Mouse (Mus musculus) erythroblast, adult 5-6 weeks (primary cell): Measurements from ENCODE around the gene Mllt3. TPM values are rescaled to one million over a fixed set of nuclear protein-coding genes. Genes with fewer than 3 reads are reported as not detected.

Experiments used
- ATAC-seq: replicated peaks from 2 replicates; pipeline ENCODE4 v1.8.0; 2016; ENCODE audit warnings: moderate number of reproducible peaks, mild to moderate bottlenecking, moderate TSS enrichment, inconsistent platforms; ENCODE audit not compliant: poor library complexity, low FRiP score, severe bottlenecking
- total RNA-seq, 2 experiments: library from RNA; stranded (forward) in 1 of 2; stranded (reverse) in 1 of 2; fragments of 150-400 nt in 1 of 2; fragments of 200-764, 138-1000 nt in 1 of 2; gene quantifications; 2 replicates each; pipeline versions ENCODE4 v1.2.3 to v1.2.4; 2015 to 2017; ENCODE audit warnings: low replicate concordance in 2 of 2

Mllt3 gene
- total RNA-seq (2015; ENCODE audit: low replicate concordance) (84.9 and 85.9 TPM in 2 replicates), total RNA-seq (2017; ENCODE audit: low replicate concordance) (93.2 and 111 TPM in 2 replicates)

DNA sequence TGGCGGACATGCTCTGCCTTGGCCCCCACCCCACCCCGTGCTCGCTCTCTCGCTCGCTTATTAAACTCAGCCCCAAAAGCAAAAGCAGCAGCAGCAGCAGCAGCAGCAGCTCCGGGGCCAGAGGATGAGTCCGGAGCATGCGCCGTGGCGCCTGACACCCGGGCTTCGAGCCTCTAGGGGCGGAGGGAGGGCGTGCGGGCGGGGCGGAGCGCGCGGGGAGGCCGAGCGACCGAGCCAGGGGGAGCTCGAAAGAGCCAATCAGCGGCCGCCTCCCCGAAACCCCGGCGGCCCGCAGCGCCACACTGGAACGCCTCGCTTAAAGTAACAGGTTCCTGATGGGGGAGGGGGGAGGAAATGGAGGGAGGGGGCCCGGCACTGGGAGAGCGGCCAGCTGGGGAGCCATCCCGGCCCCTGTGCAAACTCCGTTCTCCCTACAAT, at the start of gene Mllt3:
Gene Mllt3 (minus strand): TSS at position 149 of the 438 bp plus-strand sequence.
- peak; percentile 96 for ATAC-seq

DNA sequence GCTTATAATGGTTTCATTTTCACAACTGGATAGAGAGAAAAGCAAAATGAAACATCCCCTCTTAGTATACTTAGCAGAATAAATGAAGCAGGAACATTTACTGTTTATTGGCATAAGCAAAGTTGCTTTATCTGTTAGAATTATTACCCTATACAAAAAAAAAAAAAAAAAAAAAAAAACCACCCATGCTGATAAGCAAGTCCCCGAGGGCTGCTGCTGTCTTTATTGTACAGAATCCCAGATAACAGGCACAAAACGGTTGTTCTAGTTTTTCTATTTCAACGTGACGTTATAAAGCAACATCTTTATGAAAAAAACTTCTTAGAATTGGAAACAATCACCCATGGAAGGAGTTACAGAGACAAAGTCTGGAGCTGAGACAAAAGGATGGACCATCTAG, 49.2 kb upstream of the Mllt3 start:
- ATAC-seq: no peak

DNA sequence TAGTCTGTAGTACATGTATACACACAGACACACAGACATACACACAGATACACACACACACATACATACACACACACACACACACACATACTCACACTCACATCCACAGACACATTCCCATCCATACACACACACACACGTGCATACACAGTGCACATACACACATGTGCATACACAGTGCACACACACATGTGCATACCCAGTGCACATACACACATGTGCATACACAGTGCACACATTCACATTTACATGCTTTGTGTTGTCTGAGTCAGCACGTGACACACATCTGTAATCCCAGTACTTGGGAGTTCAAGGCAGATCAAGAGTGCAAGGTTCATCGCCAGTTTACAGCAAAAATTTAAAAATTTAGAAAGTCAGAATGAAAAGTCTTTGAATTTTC, 48.7 kb upstream of the Mllt3 start:
- ATAC-seq: peak; percentile 47; the same call in 1 of the 2 replicates

DNA sequence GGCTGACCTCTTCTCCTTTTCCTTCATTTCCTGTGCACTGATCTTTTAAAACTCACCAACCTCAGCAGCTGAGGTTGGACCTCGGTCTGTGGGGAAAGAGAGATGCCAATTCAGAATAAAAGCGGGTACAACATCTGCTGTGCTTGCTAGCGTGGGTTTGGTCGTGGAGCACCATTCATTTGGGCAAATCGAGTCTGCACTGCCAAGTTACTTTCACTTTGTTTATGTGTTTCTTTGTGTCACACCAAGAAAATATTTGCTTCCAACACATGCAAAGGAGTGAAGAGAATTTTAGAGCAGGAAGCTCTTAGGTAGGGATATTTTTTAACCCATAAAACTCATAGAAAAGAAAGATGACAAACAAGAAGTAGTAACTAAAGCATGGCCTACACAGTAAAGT, 48.3 kb upstream of the Mllt3 start:
- ATAC-seq: no peak

DNA sequence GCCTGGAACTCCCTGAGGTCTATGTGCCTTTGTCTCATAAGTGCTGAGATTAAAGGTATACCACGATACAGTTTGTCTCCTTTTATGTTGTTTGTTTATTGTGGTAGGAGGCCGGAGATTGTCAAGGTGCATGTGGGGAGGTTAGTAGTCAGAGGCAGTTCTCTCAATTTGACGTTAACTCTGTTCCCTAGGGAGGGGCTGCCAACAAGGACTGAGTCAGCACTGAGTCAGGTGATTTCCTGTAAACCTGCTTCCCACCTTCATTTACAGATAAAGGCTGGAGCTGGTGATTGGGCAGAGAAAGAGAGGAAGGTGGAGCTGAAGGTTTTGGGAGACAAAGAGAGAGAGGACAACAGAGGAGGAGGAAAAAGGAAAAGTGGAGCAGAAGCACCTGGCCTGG, 45.8 kb upstream of the Mllt3 start:
- ATAC-seq: no peak

DNA sequence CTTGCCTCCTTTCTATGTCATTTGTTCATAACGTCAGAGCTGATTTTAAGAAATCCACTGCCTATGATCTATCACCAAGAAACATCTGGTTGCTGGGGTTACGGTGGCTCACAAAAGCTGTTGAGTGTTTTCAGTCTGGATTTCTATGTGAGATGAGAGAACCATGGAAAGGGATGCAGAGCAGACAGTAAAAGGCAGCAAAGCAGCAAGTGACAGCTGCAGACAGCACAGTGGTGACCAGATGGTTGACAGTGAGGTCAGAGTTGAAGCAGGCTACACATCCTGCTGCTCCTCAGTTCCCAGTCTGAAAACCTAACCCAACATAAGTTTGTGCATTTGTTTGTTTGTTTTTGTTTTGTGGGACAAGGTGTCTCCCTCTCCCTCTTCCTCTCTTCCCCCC, 42.2 kb upstream of the Mllt3 start:
- no peak for ATAC-seq

DNA sequence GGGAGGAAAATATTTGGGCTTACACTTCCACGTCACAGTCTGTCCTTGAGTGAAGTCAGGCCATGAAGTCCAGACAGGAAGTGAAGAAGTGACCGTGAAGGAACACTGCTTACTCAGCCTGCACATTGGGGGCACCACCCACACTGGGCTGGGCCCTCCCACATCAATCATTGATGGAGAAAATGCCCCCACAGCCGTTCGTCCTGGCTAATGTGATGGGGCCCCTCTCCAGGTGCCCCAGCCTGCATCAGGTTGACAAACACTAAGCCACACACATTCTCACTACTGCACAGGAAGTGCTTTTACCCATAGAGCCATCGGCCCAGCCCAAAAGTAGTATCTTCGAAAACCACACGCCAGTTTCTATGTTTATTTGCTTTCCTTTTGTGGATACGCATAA, 13.1 kb upstream of the Mllt3 start:
- no peak for ATAC-seq

DNA sequence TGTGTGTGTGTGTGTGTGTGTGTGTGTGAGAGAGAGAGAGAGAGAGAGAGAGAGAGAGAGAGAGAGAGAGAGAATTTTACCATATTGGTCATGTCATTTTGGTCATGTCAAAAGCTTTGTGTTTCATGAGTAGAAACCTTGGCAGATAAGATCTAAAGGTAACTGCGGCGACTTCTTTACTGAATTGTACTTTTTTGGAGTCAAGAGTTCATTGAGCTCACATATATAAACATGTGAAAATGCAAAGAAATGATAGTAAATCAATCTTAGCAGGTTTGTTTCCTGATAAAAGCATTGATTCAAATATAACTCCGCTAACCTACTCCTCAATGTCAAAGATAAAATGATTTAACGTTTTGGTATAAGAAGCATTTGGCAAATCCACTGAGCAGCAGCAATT, 12.0 kb upstream of the Mllt3 start:
- ATAC-seq: no peak

DNA sequence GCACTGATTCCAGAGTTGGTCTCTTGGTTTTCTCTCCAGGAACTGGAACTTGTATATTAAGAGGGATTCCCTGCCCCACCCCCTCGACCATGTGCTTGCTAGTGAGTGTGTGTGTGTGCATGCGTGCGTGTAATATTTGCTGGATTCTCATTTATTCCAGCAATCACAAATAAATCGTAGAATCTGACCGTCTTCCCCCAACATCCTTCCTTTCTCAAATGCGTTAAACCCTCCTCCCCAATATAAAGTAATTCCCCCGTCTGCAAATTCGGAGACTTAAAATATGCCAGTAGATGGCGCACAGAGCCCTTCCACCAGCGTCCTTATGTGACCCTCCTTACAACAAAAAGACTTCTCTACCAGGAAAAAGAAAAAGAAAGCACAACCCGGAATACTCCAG, 2.2 kb upstream of the Mllt3 start:
- ATAC-seq: no peak

DNA sequence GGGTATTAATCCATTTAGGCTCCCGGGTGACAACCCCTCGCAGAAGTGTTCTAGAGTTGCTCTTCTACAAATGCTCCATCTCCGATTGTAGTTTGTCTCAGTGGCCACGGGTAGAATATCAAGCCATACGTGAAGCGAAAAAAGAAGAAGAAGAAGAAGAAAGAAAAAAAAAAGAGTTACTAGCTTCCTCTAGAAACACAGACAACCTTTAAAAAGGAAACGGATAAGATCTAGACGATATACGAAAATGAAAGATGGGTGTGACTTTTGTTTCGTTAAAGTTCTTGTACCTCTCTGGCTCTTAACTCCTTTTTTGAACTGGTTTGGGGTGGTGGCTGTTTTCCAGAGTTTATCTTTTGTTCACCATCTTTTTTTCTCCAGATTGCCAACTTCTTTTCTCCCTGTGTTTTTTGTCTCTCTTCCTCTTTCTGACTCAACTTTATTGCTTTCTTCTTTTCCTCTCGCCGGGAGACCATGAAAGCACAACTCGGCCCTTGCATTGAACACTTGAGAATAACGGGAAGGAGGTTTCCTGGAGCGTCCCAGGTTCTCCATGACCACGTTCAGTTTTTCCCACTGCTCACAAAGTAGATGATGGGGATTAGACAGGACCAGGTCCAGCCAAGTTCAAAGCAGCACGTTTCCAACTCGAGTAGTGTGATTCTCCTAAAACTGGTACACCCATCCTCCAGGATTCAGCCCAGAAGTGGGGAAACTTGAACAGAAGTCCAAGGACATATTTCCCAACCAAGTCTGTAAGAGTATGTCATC, 1.4 kb upstream of the Mllt3 start:
- ATAC-seq: no peak

DNA sequence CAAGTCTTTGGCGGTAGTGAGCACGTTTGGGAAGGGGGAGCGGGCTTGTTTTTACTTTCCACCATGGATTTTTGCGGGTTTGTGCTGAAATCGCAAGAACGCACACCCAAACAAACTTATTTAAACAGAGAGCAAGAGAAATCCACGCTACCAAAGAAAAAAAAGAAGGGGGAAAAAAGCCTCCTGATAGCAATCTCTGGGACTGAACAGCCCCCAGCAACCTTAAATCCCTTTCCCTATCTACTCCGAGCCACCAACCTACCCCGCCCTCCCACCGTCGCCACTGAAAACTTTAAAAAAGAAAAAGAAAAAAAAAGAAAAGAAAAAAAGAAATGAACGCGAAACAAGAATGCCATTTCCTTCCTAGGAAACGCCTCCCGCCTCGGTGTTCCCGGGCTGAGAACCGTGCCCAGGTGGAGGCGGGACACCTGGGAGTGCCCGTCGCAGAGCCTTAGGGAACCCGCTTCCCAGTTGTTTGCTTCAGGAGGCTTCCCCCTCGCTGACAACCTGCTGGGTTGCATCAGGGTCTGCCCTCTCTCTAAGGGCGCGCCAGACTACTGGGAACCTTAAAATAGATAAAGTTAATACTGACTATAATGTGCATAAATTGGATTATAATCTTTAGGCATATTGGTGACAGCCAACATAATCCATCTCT, 694 bp upstream of the Mllt3 start:
- ATAC-seq: no peak

DNA sequence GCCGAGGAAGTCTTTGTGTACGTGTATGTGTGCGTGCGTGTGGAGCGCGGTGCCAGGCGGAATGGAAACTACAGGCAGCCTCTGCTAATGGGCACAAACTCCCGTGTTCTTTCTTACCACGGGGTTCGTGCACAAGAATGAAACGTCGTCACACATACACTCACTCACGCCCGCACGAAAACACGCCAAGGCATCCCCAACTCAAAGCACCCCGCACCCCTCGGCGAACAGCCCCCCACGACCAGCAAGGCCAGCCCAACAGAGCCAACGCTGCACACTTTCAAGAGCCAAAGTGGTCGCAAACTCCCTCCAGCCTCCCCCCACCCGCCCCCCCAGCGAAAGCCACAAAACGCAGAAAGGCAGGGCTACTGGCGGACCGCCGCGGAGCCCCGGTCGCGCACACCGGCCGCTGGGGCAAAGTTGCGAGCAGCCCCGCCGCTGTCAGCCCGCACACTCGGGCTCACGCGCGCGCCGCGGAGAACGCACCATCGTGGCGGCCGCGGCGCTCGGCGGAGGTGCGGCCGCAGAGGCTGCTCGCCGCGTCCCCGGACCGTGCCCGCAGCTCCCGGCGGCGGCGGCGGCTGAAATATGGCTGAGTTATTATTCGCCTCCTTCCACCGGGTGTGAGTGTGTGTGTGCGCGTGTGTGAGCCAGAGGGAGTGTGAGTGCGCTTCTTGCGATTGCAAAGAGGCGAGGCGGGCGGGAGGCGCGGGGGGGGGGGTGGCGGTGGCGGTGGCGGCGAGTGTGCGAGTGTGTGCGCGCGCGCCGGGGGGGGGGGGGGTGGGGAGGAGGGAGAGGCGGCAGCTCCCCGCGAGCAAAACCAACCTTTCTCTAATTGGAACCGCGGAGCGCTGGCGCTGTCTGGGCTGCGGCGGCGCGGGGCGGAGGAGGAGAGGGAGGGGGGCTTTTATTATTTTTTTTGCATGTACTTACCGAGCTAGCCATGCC, 739 bp downstream of the Mllt3 start:
- 0 out of 2 replicates have a peak, but pooled peaks have one; percentile 35 for ATAC-seq

DNA sequence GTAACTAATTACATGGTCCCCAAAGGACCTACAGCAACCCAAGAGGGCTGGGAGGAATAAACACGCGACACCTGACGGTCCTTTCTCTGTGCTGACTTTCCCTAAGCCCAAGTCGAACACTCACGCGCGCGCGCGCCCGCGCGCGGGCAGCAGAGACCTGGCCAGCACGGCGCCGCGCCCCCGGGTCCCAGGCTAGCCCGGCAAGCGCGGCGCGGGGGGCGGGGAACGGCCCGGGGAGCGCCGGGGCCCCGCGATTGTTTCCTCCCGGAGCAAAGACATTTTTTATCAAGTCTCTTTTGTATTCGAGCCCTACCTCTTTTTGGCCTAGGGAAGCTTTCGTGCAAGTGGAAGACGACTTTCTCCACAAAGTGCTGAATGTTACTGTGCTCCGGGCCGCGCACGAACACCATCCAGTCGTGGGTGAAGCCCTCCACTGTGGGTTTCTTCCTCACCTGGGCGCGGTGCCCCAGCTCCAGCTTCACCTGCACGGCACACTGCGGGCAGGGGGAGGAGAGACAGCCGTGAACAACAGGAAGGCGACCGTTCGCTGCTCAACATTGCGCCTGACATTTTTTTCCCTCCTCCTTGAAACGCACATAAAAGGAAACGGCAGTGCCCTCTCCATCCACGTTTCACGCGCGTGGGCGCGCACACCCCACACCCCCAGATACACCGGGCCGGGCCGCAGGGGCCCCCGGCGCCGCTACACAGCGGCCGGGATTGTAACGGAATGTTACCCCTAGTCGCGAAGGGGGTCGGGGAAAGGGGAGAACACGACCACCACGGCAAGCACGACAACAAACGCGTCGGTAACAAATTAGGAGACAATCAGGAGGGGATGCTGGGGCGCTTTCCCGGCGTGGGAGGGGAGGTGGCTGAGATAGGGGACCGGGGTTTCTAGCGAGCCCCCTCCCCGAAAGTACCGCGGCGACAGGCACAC, 1.7 kb downstream of the Mllt3 start:
- no peak for ATAC-seq

DNA sequence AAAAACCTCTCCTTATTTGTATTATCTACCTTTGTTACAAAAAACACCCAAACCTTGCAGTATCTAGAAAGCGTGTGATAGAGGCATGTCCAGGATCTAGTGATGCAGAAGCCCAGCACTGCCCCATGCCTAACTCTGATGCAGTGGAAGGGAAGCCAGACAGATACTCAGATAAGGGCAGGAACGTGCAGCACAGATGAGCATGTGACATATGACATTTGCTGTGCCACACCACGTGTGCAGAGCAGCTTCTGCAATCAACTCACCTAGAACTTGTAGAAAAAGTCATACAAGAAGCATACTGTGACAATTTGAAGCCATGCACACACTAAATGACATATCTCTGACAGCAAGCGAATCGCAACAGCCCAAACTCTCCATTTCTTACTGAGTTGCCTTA, 9.6 kb downstream of the Mllt3 start:
- no peak for ATAC-seq

DNA sequence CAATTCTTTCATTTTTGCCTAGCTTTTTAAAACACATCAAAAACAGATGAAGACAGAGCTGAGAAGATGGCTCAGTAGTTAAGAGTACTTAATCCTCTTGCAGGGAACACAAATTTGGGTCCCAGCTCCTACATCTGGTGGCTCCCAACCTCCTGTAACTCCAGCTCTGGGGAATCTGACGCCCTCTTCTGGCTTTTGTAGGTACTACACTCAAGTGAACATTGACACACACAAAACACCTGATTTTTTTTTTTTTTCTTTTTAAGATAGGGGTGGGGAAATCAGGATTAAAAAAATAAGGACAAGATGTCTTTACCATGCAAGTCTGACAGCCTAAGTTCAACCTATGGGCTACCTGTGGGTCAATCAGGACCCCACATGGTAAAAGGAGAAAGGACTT, 10.5 kb downstream of the Mllt3 start:
- ATAC-seq: no peak

DNA sequence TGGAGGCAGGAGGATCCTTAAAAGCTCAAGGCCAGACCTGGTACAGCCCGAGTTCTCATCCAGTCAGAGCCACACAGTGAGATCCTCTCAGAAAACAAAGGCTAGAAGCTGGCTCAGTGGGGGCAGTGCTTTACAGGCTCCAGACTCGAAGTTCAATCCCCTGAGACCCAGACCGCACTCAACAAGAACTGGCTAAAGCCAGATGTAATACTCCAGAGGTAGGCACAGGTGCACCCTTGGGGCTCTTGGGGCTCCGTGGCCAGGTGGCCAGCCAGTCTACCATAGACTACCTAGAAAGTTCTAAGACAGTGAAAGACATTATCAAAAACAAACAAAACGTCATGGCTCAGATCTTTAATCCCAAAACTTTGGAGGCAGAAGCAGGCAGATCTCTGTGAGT, 12.7 kb downstream of the Mllt3 start:
- no peak for ATAC-seq

DNA sequence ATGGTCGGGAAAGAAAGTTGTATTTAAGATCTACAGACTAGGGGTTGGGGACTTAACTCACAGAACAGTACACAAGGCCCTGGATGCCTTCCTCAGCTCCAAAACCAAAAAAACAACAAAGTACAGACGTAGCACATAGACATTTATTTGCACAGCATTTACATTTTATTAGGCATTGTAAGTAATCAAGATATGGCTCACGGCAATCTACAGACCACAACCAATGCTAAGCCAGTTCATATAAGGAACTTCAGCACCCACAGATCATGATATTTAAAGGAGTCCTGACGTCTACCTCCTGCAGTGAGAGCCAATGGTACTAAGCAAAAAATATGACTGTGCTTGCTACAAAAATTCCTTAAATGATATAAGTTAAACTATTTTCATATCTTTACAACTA, 13.5 kb downstream of the Mllt3 start:
- ATAC-seq: no peak

DNA sequence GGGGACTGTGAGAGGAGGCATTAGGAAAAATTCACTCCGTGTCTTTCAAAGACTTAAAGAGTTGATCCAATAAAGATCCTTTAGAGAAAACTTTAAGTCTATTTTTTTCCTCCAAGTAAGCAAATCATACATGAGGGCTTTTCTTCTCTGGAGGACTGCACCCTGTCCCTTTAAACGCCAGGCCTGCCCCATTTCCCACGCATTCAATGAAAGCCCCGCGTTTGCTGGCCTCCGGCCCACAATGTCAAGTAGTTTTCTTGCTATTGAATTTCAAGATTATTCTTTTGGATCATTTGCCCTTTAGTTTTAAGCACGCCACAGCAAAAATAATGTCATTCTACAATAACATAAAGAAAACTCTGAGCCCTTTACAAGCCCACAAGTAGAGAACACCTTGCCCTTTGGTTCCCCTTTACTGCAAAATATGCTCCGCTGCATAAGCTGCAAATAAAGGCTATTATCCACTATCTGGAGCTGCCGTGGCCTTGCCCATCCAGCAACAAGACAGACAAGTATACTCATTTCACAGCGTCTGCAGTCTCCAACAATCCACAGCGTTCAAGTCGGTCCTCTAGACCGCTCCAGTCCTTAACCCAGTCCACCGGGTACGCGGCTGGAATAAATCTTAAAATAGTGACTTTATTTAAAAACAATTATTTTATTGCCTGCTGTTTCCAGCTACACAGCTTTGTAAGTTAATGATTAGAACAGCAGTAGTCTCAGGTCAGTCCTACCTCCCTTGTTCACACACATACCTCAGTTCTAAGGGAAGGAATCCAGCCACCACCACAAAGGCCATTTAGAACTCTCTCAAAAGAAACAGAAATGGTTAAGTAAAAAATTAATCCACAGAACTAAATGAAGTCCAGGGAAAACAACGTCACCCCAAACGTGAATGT, 15.5 kb downstream of the Mllt3 start:
- no peak for ATAC-seq
